Mouse (Mus musculus): ENCODE results near the gene Ergic1. TPM values are rescaled to one million over a fixed set of nuclear protein-coding genes. Genes with fewer than 3 reads are reported as not detected.
A peak's percentile ranks its signal among the peaks of the same experiment; 100 is the strongest.

Gene Ergic1
- 140 and 143 TPM in 2 replicates for polyA plus RNA-seq (2012; rRNA removed)

DNA sequence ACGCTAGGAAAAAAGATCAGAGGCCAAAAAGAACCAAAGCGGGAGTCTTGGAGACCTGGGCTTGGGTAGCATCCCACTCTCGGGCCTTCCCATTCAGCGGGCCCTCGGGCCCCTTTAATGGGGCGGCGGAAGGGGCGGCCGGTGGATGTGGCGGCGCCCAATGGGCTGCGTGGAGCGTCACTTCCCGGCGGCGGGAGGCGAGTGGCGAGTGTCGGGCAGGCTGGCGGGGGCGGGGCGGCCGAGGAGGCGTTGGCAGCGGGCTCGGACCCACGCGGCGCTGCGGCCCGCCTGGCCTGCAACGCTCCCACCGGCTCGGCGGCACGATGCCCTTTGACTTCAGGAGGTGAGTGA, at the start of gene Ergic1:
TSS of gene Ergic1 (plus strand) at position 200 of the 351 bp plus-strand sequence.
- peak within 1 kb of the TSS; percentile 86 for H3K4me3 ChIP-seq (ENCODE audit: insufficient read depth, low read length)
- peaks cover 9% of the 10 kb centered on the region; the same call in 1 of the 2 replicates for H3K4me1 ChIP-seq (ENCODE audit: control insufficient read depth, insufficient read depth, low read length)
- peak within 1 kb of the TSS; percentile 90 for H3K27ac ChIP-seq (ENCODE audit: insufficient read depth, low read length)
- TF ChIP-seq CTCF (IDR thresholded peaks at IDR 0.05; ENCODE audit: extremely low read depth, insufficient read depth, low read length) (no peak), POLR2A (IDR thresholded peaks at IDR 0.05; ENCODE audit: extremely low read depth, insufficient read depth, low read length) (peak; percentile 48; the same call in 1 of the 2 replicates)

DNA sequence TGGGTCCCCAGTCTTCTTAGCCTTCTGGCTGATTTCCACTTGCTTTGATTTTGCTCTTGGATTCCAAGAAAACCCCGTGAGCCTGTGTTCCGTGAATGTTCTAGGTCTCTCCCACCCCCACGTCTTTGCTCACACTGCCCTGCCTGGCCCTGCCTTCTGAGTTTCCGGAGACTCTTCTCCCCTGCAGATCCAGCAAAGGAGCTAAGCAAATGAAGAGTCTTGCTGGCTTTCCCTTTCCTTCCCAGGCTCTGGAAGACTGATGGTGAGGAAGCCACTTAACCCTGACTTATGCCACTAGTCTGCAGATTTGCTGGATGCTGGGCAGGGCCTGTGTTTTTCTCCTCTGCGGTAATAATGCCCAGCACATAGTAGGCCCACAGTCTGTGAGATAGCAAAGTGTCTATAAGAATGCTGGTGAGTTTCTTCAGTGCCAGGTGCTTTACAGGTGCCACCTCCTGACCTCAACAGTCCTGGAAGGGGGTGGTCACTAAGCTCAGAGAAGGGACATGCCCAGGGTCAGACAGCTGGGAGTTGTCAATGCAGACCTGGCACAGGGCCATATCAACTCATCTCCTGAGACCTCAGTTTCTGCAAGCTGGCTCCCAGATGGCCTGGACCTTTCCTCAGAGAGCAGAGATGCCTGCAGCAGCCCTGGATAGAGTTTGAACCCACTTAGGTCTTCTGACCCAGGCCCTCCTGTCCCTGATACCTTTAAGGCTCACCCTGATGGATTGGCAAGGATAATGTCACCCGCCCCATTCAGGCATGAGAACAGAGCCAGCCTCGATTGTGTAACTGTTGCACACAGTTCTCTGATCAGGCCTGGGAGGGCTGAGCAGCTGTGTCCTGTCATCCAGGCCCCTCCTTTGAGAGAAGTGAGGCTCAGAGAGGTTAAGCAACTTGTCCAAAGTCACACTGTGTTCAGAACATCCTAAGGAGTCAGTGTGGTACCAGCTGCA, 49.2 kb upstream of the Ergic1 start:
- H3K4me3 ChIP-seq (ENCODE audit: insufficient read depth, low read length), result no peak overlapping the region
- TF ChIP-seq CTCF (IDR thresholded peaks at IDR 0.05; ENCODE audit: extremely low read depth, insufficient read depth, low read length), result no peak
- no peak for TF ChIP-seq POLR2A (IDR thresholded peaks at IDR 0.05; ENCODE audit: extremely low read depth, insufficient read depth, low read length)
- no peak overlapping the region for H3K27ac ChIP-seq (ENCODE audit: insufficient read depth, low read length)
- H3K4me1 ChIP-seq (ENCODE audit: control insufficient read depth, insufficient read depth, low read length), result peaks cover 5% of the 10 kb centered on the region; the same call in 1 of the 2 replicates

DNA sequence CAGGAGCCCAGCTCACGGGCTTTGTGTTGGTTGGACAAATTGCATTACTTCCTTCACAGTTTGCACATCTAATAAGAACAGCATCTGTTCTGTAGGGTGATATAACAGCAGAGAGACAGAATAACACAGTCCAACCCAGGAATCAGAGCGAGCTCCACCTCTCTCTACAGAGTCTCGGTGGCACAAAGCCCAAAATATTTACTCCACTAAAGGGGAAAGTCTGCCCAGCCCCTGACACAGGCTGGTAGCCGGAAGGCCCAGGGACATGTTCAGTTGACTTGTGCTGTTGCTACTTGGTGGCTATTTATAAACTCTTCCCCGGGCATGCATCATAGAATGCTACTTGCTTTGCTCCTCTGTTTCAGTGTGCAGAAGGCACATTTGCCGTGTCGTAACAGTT, 48.3 kb upstream of the Ergic1 start:
- H3K27ac ChIP-seq (ENCODE audit: insufficient read depth, low read length), result no peak overlapping the region
- H3K4me3 ChIP-seq (ENCODE audit: insufficient read depth, low read length), result no peak overlapping the region
- TF ChIP-seq POLR2A (IDR thresholded peaks at IDR 0.05; ENCODE audit: extremely low read depth, insufficient read depth, low read length) (no peak), CTCF (IDR thresholded peaks at IDR 0.05; ENCODE audit: extremely low read depth, insufficient read depth, low read length) (no peak)
- H3K4me1 ChIP-seq (ENCODE audit: control insufficient read depth, insufficient read depth, low read length), result peaks cover 5% of the 10 kb centered on the region; the same call in 1 of the 2 replicates

DNA sequence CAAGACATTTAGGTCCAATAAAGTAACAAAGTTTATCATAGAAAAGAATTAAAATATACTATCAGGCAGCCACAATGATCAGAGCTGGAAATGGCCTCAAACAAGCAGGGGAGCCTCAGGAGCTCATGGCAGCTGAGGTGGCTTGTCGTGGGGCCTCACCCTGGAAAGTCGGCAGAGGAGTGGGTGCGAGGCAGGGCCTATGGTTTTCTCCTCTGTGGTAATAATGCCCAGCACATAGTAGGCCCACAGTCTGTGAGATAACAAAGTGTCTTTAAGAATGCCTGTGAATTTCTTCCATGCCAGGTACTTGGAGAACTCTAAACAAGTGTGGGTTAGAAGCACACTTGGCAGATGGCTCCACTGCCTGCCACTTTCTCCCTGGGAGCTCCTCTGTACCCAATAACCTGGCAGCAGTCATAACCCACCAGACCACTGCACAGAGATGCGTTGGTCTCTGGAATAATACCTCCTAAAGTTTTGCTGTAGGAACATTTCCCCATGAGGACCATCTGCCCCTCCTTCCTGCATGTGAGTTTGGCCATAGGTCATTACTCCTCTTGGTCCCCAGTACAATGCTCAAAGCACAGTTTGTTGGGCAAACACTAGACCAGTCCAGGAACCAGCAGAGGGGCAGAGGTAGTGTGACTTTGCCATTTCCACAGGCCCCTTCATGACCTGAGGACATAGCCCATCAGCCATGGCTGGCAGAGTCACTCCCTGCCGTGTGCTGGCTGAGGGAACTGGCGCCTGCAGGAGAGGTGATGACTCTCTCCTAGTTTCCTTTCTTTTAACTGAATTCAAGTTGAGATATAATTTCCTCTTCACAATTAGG, 47.6 kb upstream of the Ergic1 start:
- Histone ChIP-seq H3K4me3 (ENCODE audit: insufficient read depth, low read length) (no peak overlapping the region), H3K27ac (ENCODE audit: insufficient read depth, low read length) (no peak overlapping the region), H3K4me1 (ENCODE audit: control insufficient read depth, insufficient read depth, low read length) (peaks cover 5% of the 10 kb centered on the region; the same call in 1 of the 2 replicates)
- TF ChIP-seq POLR2A (IDR thresholded peaks at IDR 0.05; ENCODE audit: extremely low read depth, insufficient read depth, low read length) (no peak), CTCF (IDR thresholded peaks at IDR 0.05; ENCODE audit: extremely low read depth, insufficient read depth, low read length) (no peak)

DNA sequence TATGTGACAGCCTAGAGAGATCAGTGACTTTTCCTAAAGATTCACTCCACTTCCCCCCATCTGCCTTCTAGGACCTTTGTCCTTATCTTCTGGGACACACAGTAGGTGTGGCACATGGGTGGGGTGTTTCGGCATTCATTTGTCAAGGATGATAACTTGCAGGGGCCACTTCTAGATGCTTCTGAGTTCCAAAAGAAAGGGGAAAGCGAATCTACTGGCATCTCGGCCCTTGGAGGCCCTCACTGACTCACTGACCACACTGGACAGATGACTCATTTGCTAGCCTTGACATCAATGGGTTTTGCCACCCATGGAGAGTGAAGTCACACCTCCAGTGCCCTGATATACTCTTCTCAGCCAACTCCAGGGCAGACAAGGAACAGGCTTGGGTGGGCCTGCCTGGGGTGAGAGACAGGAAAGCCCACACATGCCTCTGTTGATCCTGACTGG, 46.7 kb upstream of the Ergic1 start:
- Histone ChIP-seq H3K27ac (ENCODE audit: insufficient read depth, low read length) (no peak overlapping the region), H3K4me1 (ENCODE audit: control insufficient read depth, insufficient read depth, low read length) (peaks cover 5% of the 10 kb centered on the region; the same call in 1 of the 2 replicates), H3K4me3 (ENCODE audit: insufficient read depth, low read length) (no peak overlapping the region)
- TF ChIP-seq POLR2A (IDR thresholded peaks at IDR 0.05; ENCODE audit: extremely low read depth, insufficient read depth, low read length) (no peak), CTCF (IDR thresholded peaks at IDR 0.05; ENCODE audit: extremely low read depth, insufficient read depth, low read length) (no peak)

DNA sequence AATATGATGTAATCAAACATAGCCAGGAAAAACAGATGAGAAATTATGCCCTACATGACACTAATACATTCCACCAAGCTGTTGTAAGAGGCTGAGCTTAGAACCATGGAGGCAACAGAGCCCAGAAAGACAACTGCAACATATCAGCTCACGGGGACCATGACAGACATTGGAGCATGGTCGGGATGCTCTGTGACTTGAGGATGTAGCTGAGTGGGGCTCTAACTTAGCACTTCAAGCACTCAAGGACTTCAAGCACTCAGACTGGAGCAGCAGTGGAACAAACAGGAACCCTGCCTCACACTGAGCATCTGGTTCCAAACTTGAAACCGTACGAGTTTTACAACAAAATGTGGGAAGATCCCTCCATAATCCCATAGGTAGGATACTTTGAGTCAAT, 45.6 kb upstream of the Ergic1 start:
- H3K27ac ChIP-seq (ENCODE audit: insufficient read depth, low read length), result no peak overlapping the region
- no peak overlapping the region for H3K4me3 ChIP-seq (ENCODE audit: insufficient read depth, low read length)
- H3K4me1 ChIP-seq (ENCODE audit: control insufficient read depth, insufficient read depth, low read length), result peaks cover 5% of the 10 kb centered on the region; the same call in 1 of the 2 replicates
- TF ChIP-seq POLR2A (IDR thresholded peaks at IDR 0.05; ENCODE audit: extremely low read depth, insufficient read depth, low read length) (no peak), CTCF (IDR thresholded peaks at IDR 0.05; ENCODE audit: extremely low read depth, insufficient read depth, low read length) (no peak)

DNA sequence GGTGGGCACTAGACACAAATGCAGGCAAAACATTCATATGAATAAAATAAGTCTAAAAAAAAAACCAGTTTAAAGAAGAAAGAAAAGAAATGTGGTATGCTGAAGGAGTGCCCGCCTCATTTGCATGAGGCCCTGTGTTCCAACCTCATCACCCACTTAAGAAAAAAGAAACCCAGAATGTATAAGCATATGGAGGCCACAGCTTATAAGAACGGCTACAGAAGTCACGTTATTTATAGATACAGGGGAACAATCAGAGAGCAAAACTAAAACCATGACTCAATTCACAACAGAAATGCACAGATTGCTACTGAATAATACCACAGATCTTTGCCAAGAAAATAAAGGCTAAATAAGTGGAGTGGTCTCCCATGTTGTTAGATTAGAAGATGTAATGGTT, 43.0 kb upstream of the Ergic1 start:
- TF ChIP-seq POLR2A (IDR thresholded peaks at IDR 0.05; ENCODE audit: extremely low read depth, insufficient read depth, low read length) (no peak), CTCF (IDR thresholded peaks at IDR 0.05; ENCODE audit: extremely low read depth, insufficient read depth, low read length) (no peak)

DNA sequence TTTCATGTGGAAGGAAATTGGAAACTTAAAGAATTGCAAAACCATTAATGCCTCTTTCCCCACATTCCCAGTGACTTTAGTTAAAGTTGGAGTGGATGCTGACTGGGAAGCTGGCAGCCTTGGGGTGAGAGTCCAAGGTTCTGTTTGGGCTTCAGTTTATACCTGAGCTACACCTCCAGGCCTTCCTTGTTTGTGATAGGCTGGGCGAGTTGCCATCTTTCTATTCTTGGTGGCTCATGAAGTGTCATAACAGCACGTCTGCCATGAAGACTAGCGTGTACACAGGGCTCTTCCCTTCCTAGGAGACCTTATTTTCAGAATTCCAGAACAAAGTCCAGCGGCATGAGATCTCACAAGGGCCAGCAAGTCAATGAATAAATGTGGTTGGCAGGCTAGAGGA, 38.6 kb upstream of the Ergic1 start:
- no peaks in the 10 kb centered on the region for H3K4me1 ChIP-seq (ENCODE audit: control insufficient read depth, insufficient read depth, low read length)
- H3K27ac ChIP-seq (ENCODE audit: insufficient read depth, low read length), result no peak overlapping the region
- no peak for TF ChIP-seq CTCF (IDR thresholded peaks at IDR 0.05; ENCODE audit: extremely low read depth, insufficient read depth, low read length)
- H3K4me3 ChIP-seq (ENCODE audit: insufficient read depth, low read length), result no peak overlapping the region

More for the DNA sequence above, 43.0 kb upstream of the Ergic1 start:
- Histone ChIP-seq H3K27ac (ENCODE audit: insufficient read depth, low read length) (no peak overlapping the region), H3K4me1 (ENCODE audit: control insufficient read depth, insufficient read depth, low read length) (no peaks in the 10 kb centered on the region), H3K4me3 (ENCODE audit: insufficient read depth, low read length) (no peak overlapping the region)

DNA sequence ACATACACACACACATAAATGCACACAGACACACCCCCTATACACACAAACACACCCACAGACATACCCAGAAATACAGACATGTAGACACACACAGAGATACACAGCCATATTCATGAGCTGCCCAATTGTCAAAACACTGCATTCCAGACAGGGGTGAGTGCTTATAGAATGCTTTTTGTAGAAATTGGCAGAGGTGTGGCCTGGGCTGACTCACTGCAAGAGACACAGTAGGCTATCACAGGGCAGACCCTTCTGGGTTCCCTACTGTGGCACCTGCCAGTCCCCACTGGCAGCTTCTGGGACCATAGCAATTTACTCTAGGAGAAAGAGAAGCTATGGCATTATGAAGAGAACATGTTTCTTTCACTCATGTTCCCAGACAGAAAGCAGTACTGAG, 37.0 kb upstream of the Ergic1 start:
- H3K4me1 ChIP-seq (ENCODE audit: control insufficient read depth, insufficient read depth, low read length), result 0 out of 2 replicates have a peak, but pooled peaks cover 2% of the 10 kb centered on the region
- no peak overlapping the region for H3K4me3 ChIP-seq (ENCODE audit: insufficient read depth, low read length)
- TF ChIP-seq CTCF (IDR thresholded peaks at IDR 0.05; ENCODE audit: extremely low read depth, insufficient read depth, low read length) (no peak), POLR2A (IDR thresholded peaks at IDR 0.05; ENCODE audit: extremely low read depth, insufficient read depth, low read length) (no peak)
- no peak overlapping the region for H3K27ac ChIP-seq (ENCODE audit: insufficient read depth, low read length)

Measured in cortical plate, adult 2 months (tissue).